Mouse (Mus musculus): ENCODE results near the gene Pnpla7. TPM values are rescaled to one million over a fixed set of nuclear protein-coding genes. Genes with fewer than 3 reads are reported as not detected.

Pnpla7 gene
- total and polyA plus RNA-seq, 3 experiments = 8.8 to 11.3 TPM; not detected in 1

DNA sequence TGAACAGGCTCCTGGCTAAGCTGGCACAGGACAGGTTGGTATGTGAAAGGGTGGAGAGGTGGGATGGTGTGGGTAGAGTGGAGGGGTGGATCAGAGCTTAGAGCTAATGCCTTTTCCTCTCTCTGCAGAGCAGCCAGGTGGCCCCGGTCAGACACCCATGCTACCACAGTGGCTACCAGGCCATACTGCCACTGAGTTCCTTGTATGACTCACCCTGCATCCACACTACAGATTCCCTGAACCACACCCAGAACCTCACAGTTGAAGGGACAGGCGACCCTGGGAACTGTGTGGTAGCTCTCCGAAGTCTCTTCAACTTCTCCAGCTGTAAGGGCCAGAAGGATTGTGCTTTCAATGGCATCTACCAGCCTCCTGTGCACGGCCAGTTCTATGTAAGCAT is 107.9 kb downstream of the Pnpla7 start:
- TF ChIP-seq USF2 (IDR thresholded peaks at IDR 0.05; ENCODE audit: borderline replicate concordance in 1 of 2, insufficient read depth in 1 of 2, low read depth in 1 of 2, low read length in 2 of 2) = no peak
- no peak for TF ChIP-seq POLR2AphosphoS5 (IDR thresholded peaks at IDR 0.05; ENCODE audit: borderline replicate concordance, low read depth, low read length)
- no peak for TF ChIP-seq EP300 (IDR thresholded peaks at IDR 0.05; ENCODE audit: low read depth in 1 of 2, low read length in 2 of 2)
- no peak for TF ChIP-seq ZC3H11A (IDR thresholded peaks at IDR 0.05; ENCODE audit: low read depth, low read length)
- no peak for TF ChIP-seq NELFE (IDR thresholded peaks at IDR 0.05; ENCODE audit: low read depth, low read length)
- no peak for TF ChIP-seq RAD21 (IDR thresholded peaks at IDR 0.05; ENCODE audit: low read depth, low read length)
- no peak for TF ChIP-seq POLR2AphosphoS2 (IDR thresholded peaks at IDR 0.05; ENCODE audit: low read length)
- no peak for TF ChIP-seq MYB (IDR thresholded peaks at IDR 0.05; ENCODE audit: low read depth, low read length)
- H3K79me2 ChIP-seq (ENCODE audit: control insufficient read depth, insufficient read depth, low read length, poor library complexity) = no peaks in the 10 kb centered on the region
- H3K4me3 ChIP-seq (ENCODE audit: control insufficient read depth in 1 of 2, insufficient read depth in 1 of 2, low read depth in 2 of 2, low read length in 2 of 2) = no peak overlapping the region
- no peaks in the 10 kb centered on the region for H3K4me1 ChIP-seq (ENCODE audit: control insufficient read depth in 1 of 2, insufficient read depth in 2 of 2, low read length in 2 of 2)
- no peak overlapping the region for H3K27ac ChIP-seq (ENCODE audit: control insufficient read depth, low read depth, low read length)
- no peak for DNase-seq (ENCODE audit: low read depth, low spot score)
- H3K27me3 ChIP-seq (ENCODE audit: control insufficient read depth in 1 of 2, insufficient read depth in 2 of 2, low read length in 2 of 2) = peaks cover 3 to 9% of the 10 kb centered on the region in 2 experiments; a peak in 3 of 4 replicates
- H3K9me3 ChIP-seq (replicated peaks; ENCODE audit: insufficient read depth, low read length) = no peaks in the 10 kb centered on the region
- no peaks in the 10 kb centered on the region for H3K36me3 ChIP-seq (ENCODE audit: control insufficient read depth in 1 of 2, insufficient read depth in 2 of 2, low read length in 2 of 2)
- H3K9ac ChIP-seq (ENCODE audit: control insufficient read depth, low read depth, low read length, poor library complexity, severe bottlenecking) = no peak overlapping the region

GRCm38 (mm10) chr2:25085571-25085970 is 109.7 kb downstream of the Pnpla7 start:
- Histone ChIP-seq H3K9me3 (replicated peaks; ENCODE audit: insufficient read depth, low read length) (no peaks in the 10 kb centered on the region), H3K36me3 (ENCODE audit: control insufficient read depth in 1 of 2, insufficient read depth in 2 of 2, low read length in 2 of 2) (no peaks in the 10 kb centered on the region), H3K79me2 (ENCODE audit: control insufficient read depth, insufficient read depth, low read length, poor library complexity) (no peaks in the 10 kb centered on the region), H3K4me1 (ENCODE audit: control insufficient read depth in 1 of 2, insufficient read depth in 2 of 2, low read length in 2 of 2) (no peaks in the 10 kb centered on the region), H3K27me3 (ENCODE audit: control insufficient read depth in 1 of 2, insufficient read depth in 2 of 2, low read length in 2 of 2) (peaks cover 3 to 10% of the 10 kb centered on the region in 2 experiments; a peak in 3 of 4 replicates), H3K9ac (ENCODE audit: control insufficient read depth, low read depth, low read length, poor library complexity, severe bottlenecking) (no peak overlapping the region), H3K4me3 (ENCODE audit: control insufficient read depth in 1 of 2, insufficient read depth in 1 of 2, low read depth in 2 of 2, low read length in 2 of 2) (no peak overlapping the region), H3K27ac (ENCODE audit: control insufficient read depth, low read depth, low read length) (no peak overlapping the region)
- TF ChIP-seq ZC3H11A (IDR thresholded peaks at IDR 0.05; ENCODE audit: low read depth, low read length) (no peak), ZKSCAN1 (IDR thresholded peaks at IDR 0.05; ENCODE audit: low read depth, low read length) (no peak), MAZ (IDR thresholded peaks at IDR 0.05; ENCODE audit: low read depth, low read length) (no peak), USF2 (IDR thresholded peaks at IDR 0.05; ENCODE audit: borderline replicate concordance in 1 of 2, insufficient read depth in 1 of 2, low read depth in 1 of 2, low read length in 2 of 2) (no peak), MAFK (IDR thresholded peaks at IDR 0.05; ENCODE audit: borderline replicate concordance, low read depth, low read length) (no peak)
- DNase-seq (ENCODE audit: low read depth, low spot score) = no peak

- no peak overlapping the region for H3K27ac ChIP-seq (ENCODE audit: control insufficient read depth, low read depth, low read length)
- no peak overlapping the region for H3K9ac ChIP-seq (ENCODE audit: control insufficient read depth, low read depth, low read length, poor library complexity, severe bottlenecking)
- H3K36me3 ChIP-seq (ENCODE audit: control insufficient read depth in 1 of 2, insufficient read depth in 2 of 2, low read length in 2 of 2) = no peaks in the 10 kb centered on the region
- H3K79me2 ChIP-seq (ENCODE audit: control insufficient read depth, insufficient read depth, low read length, poor library complexity) = no peaks in the 10 kb centered on the region
- H3K4me3 ChIP-seq (ENCODE audit: control insufficient read depth in 1 of 2, insufficient read depth in 1 of 2, low read depth in 2 of 2, low read length in 2 of 2) = no peak overlapping the region
- peaks cover 1 to 11% of the 10 kb centered on the region in 2 experiments; a peak in 3 of 4 replicates for H3K27me3 ChIP-seq (ENCODE audit: control insufficient read depth in 1 of 2, insufficient read depth in 2 of 2, low read length in 2 of 2)
- no peak for TF ChIP-seq GATA1 (IDR thresholded peaks at IDR 0.05; ENCODE audit: low read depth, low read length)
- TF ChIP-seq ELF1 (IDR thresholded peaks at IDR 0.05; ENCODE audit: low read depth, low read length) = no peak
- no peak for DNase-seq (ENCODE audit: low read depth, low spot score)
- no peaks in the 10 kb centered on the region for H3K4me1 ChIP-seq (ENCODE audit: control insufficient read depth in 1 of 2, insufficient read depth in 2 of 2, low read length in 2 of 2)
- no peaks in the 10 kb centered on the region for H3K9me3 ChIP-seq (replicated peaks; ENCODE audit: insufficient read depth, low read length)
Measured at GRCm38 (mm10) chr2:25087842-25088241, 112.0 kb downstream of the Pnpla7 start.

Measured in MEL (cell line).